Mouse (Mus musculus): ENCODE measurements around the gene Cacng6. TPM values are rescaled to one million over a fixed set of nuclear protein-coding genes. Genes with fewer than 3 reads are reported as not detected.

The Cacng6 gene
- total RNA-seq, 2 experiments from 2014 or later = 0.56 to 1.2 TPM

- no peak for DNase-seq (ENCODE audit: low spot score in 2 of 2)
Measured at GRCm38 (mm10) chr7:3419941-3420340, 4.1 kb upstream of the Cacng6 start.

DNA sequence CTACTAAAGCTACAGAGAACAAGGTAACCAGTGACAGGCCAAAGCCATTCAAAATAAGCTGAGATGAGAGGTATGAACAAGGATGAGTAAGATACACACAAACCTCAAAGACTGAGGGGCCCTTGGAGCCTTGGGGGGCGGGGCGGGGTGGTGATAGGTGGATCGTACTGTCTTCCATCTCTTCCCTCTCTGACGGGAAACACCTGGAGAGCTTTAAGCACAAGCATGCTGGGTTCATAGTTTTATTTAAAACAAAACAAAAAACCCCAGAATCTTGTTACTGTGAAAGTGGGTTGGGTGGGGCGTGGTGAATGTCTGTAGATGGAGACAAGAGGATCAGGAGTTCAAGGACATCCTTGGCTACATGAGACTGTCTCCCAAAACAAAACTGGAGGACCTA, 3.5 kb upstream of the Cacng6 start:
- DNase-seq (ENCODE audit: low spot score in 2 of 2) = no peak

GRCm38 (mm10) chr7:3421297-3421696, 2.7 kb upstream of the Cacng6 start:
- DNase-seq (ENCODE audit: low spot score in 2 of 2) = no peak

DNA sequence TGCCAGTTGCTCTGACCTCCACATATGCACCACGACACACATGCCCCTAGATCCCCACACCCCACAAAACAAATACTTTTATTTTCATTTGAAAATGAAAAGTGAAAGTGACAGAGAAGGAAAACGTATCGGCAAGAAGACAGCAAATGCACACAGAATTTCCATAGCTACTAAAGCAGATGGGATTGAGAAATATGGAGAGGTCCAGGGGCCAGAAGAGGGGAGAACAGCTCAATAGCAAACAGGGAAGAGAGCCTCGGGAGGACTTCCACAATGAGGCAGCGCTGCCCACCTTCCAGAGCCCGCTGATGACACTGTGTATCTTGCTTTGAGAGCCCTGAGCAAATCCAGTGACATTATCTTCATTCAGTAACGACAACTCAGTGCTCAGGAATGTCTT, 1.9 kb upstream of the Cacng6 start:
- no peak for DNase-seq (ENCODE audit: low spot score in 2 of 2)

DNA sequence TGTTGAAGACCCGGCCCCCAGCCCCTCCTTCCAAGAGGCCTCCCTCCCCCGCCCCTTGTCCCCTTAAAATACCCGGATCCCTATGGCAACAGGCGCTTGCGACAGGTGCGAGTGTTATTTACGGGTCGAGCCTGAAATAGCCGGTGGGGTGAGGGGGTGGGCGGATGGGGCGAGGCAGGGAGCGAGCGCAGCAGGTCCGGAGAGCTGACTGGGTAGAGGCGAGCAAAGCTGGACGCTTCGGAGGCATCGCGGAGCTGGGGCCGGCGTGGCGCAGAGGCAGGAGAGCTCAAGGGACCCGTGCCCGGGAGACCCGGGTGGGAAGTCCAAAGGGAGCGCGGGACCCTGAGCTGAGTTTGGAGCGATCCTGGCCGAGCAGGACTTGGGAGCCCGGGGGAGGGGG, 565 bp upstream of the Cacng6 start:
- DNase-seq (ENCODE audit: low spot score in 2 of 2) = peak in 1 of 2 experiments; percentile 53

- DNase-seq (ENCODE audit: low spot score in 2 of 2) = peak; percentile 47 to 55
Measured at GRCm38 (mm10) chr7:3425141-3425540, 1.1 kb downstream of the Cacng6 start.

GRCm38 (mm10) chr7:3430161-3430560, 6.2 kb downstream of the Cacng6 start:
- no peak for DNase-seq (ENCODE audit: low spot score in 2 of 2)

- DNase-seq (ENCODE audit: low spot score in 2 of 2) = no peak
Measured at GRCm38 (mm10) chr7:3432066-3432465, 8.1 kb downstream of the Cacng6 start.

- no peak for DNase-seq (ENCODE audit: low spot score in 2 of 2)
Measured at GRCm38 (mm10) chr7:3437941-3438340, 13.9 kb downstream of the Cacng6 start.

GRCm38 (mm10) chr7:3439984-3440383, 16.0 kb downstream of the Cacng6 start:
- DNase-seq (ENCODE audit: low spot score in 2 of 2) = no peak

DNA sequence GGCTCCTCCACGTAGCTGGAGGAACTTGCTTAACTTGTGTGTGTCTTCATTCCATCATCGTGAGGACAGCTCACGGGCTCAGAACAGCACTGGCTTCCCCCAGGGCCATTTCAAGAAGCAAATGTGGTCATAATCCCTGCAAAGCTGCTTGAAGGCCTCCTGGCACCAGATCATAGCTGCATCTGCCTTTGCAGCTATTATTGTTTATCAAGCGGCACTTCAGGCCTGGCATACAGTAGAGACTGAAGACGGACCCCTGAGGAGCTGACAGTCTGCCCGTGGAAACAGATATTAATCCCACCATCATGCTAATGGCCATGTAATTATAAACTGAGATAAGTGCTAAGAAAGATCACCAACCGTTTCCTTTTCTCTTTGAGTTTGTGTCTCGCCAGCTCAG, 16.5 kb downstream of the Cacng6 start:
- DNase-seq (ENCODE audit: low spot score in 2 of 2) = no peak

DNA sequence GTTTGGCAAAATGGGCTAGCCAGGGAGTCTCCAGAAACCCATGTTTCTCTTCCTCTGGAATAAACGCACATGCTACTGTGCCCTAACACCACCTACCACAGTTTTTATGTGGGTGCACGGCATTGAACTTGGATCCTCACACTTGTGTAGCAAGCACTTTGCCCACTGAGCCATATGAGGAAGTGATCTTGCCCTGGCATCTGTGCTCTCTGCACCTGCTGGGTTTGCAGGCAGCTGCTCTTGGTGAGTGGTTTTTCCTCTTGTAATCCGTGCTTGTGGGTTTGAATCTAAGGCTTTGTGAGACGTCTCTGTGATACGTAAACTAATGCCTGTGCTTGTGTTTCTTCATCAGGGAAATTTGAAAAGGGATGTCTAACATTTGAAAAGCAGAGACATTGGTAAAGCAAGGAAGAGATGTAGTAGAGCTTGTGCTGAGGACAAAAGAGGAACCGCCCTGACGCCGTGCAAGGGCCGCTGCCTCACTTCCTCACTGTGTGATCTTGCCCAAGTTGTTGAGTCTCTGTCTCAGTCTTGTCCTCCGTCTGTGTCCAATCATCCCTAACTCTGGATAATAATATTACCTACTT, 18.6 kb downstream of the Cacng6 start:
- DNase-seq (ENCODE audit: low spot score in 2 of 2) = no peak

DNA sequence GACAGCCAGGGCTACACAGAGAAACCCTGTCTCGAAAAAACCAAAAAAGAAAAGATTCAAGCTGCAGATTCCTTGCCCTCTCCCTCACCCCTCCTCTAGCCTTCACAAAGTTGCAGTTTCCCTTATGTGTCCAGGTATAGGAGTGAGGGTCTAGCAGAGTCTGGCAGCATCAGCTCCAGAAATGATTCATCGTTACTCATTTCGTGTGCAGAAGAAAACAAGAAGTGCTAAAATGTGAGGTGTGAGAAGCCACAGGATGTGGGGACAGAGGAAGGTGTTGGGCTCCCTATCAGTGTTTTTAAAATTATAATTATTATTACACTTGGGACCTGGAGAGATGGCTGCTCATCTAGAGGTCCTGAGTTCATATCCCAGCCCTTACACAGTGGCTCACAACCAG, 20.7 kb downstream of the Cacng6 start:
- no peak for DNase-seq (ENCODE audit: low spot score in 2 of 2)

GRCm38 (mm10) chr7:3446584-3446983, 22.6 kb downstream of the Cacng6 start:
- no peak for DNase-seq (ENCODE audit: low spot score in 2 of 2)

DNA sequence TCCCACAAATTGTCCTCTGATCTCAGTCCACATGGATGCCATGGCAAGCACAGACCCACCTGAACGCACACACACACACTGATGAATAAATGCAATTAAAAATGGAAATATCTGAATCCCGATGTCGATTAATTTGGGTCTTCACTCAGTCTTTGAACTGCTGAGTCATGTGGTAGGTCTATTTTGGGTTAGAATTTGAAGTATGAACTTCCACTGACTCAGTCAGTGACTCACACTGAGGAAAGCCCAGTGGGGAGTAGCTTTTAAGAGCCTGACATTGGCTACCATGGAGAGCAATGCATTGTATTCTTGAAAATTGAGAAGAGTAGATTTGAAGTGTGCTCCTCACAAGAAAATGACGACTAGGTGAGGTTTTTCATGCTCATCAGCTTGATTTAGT, 23.0 kb downstream of the Cacng6 start:
- DNase-seq (ENCODE audit: low spot score in 2 of 2) = no peak

- peak; percentile 92 to 94 for DNase-seq (ENCODE audit: low spot score in 2 of 2)
Measured at GRCm38 (mm10) chr7:3448737-3449454, 24.9 kb downstream of the Cacng6 start.

- no peak for DNase-seq (ENCODE audit: low spot score in 2 of 2)
Measured at GRCm38 (mm10) chr7:3450671-3451070, 26.7 kb downstream of the Cacng6 start.

DNA sequence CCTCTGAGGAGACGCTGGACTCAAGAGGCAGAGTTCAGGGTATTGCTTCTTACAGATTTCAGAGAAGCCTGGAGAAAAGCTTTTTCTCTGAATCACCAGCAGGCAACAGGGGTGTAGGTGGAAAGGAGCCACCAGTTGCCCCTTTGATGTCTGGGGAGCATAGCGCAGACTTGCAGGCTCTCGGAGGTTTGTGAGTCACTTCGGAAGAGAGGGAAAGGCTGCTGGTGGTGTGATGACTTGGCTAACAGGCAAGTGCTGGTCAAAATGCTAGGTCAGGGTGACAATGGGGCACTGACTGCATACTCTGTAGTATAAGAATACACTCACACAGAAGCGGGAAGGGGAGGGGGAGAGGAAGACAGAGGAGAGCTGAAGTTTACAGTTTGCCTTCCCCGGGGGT, 27.2 kb downstream of the Cacng6 start:
- DNase-seq (ENCODE audit: low spot score in 2 of 2) = no peak

- no peak for DNase-seq (ENCODE audit: low spot score in 2 of 2)
Measured at GRCm38 (mm10) chr7:3452821-3453485, 29.0 kb downstream of the Cacng6 start.

GRCm38 (mm10) chr7:3453486-3454183, 29.6 kb downstream of the Cacng6 start:
- DNase-seq (ENCODE audit: low spot score in 2 of 2) = no peak

DNA sequence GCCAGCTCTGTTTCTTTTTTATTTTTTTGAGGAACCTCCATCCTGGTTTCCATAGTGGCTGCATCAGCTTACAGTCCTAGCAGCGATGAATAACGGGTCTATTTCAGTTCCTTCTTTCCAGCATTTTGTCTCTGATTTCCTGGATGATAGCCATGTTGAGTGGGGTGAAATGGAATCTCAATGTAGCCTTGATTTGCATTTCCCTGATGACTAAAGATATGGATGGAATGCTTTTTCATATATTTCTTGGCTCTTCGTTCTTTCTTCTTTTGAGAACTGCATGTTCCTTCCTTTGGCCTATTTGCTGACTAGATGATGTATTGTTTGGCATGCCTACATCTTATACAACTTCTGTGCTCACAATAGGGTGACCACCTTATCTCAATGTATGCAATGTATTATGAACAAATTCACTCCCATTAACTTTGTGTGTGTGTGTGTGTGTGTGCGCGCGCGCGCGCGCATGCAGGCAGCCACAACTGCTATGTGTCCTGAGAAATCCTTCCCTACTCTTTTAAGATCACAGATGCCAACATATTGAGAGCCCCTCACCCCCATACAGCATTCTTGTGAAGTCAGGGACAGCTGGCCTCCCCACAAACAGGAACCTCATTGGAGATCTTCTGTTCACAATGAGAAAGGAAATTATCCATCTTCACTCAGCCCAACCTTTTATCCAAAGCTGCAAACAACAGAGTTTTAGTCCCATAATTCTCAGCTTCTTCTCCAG, 33.3 kb downstream of the Cacng6 start:
- no peak for DNase-seq (ENCODE audit: low spot score in 2 of 2)

Measured in layer of hippocampus, postnatal 10 days (tissue).